ENCODE assay signal across 13 mouse cellular contexts in the genomic region with DNA sequence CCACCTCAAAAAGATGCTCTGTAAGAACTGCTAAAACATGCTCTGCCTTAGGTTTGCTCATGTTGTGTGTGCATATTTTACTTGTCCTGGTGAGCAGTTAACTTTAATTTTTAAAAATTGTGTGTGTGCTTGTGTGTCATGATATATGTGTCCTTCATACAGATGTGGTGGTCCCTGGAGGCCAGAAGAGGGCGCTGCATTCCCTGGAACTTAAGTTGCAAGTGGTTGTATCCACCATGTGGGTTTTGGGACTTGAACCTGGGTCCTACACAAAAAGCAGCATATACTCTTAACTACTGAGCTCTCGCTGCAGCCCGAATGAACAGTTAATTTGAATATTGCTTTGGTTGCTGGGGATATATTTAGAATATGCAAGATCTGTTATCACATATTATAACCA. TPM values are rescaled to one million over a fixed set of nuclear protein-coding genes. Genes with fewer than 3 reads are reported as not detected.
DNase-seq lines count a peak whose midpoint lies in the region; ATAC-seq and TF ChIP-seq lines count a peak whose summit lies in the region.
"Had no signal": no experiment of that assay in that cellular context is flagged by ENCODE, and none has a peak within 500 bp of the region (broad histone marks: within the 10 kb centered on the region; RNA-seq: fewer than 3 reads in every experiment).

No protein-coding gene starts in this region.

- 80% methylated on average over 3 of the region's 3 CpGs for WGBS in hindbrain, postnatal 0 days
- WGBS in hindbrain, embryonic 16.5 days = 85% methylated on average over 3 of the region's 3 CpGs
- WGBS in liver, postnatal 0 days (ENCODE audit: insufficient replicate concordance) = 76% methylated on average over 3 of the region's 3 CpGs
- 86% methylated on average over 3 of the region's 3 CpGs for WGBS in forebrain, embryonic 14.5 days

- no peaks in the 10 kb centered on the region for H3K9me3 ChIP-seq in hindbrain, postnatal 0 days (ENCODE audit: low read length)
- no peaks in the 10 kb centered on the region for H3K9me3 ChIP-seq in hindbrain, embryonic 16.5 days (ENCODE audit: control insufficient read depth, low read length)
- no peaks in the 10 kb centered on the region for H3K9me3 ChIP-seq in MEL (replicated peaks; ENCODE audit: insufficient read depth, low read length)
- no peaks in the 10 kb centered on the region for H3K9me3 ChIP-seq in liver, postnatal 0 days (ENCODE audit: low read length)
- H3K9me3 ChIP-seq in forebrain, embryonic 14.5 days (replicated peaks; ENCODE audit: control insufficient read depth, low read length) = no peaks in the 10 kb centered on the region
- H3K9me3 ChIP-seq: hindbrain, embryonic 15.5 days; lung, embryonic 15.5 days had no signal

- no peak overlapping the region for H3K27ac ChIP-seq in hindbrain, postnatal 0 days
- H3K27ac ChIP-seq in hindbrain, embryonic 16.5 days (ENCODE audit: low read depth, low read length) = no peak overlapping the region
- no peak overlapping the region for H3K27ac ChIP-seq in MEL (ENCODE audit: control insufficient read depth, low read depth, low read length)
- H3K27ac ChIP-seq in liver, postnatal 0 days (ENCODE audit: low read depth) = no peak overlapping the region
- no peak overlapping the region for H3K27ac ChIP-seq in forebrain, embryonic 14.5 days (ENCODE audit: low read depth, low read length)
- H3K27ac ChIP-seq: hindbrain, embryonic 15.5 days; lung, embryonic 15.5 days had no signal

- TF ChIP-seq RAD21 in MEL (IDR thresholded peaks at IDR 0.05; ENCODE audit: low read depth, low read length) = no peak; the same call in 1 of the 2 replicates

- H3K9ac ChIP-seq in hindbrain, postnatal 0 days (replicated peaks; ENCODE audit: low read length) = no peak overlapping the region
- no peak overlapping the region for H3K9ac ChIP-seq in hindbrain, embryonic 16.5 days (ENCODE audit: low read depth, low read length)
- H3K9ac ChIP-seq in MEL (ENCODE audit: control insufficient read depth, low read depth, low read length, poor library complexity, severe bottlenecking) = no peak overlapping the region
- no peak overlapping the region for H3K9ac ChIP-seq in liver, postnatal 0 days (replicated peaks)
- H3K9ac ChIP-seq in forebrain, embryonic 14.5 days (ENCODE audit: low read length) = no peak overlapping the region
- H3K9ac ChIP-seq: hindbrain, embryonic 15.5 days; lung, embryonic 15.5 days had no signal

- H3K4me2 ChIP-seq in hindbrain, postnatal 0 days (ENCODE audit: low read depth, low read length) = no peak overlapping the region
- no peak overlapping the region for H3K4me2 ChIP-seq in hindbrain, embryonic 16.5 days (ENCODE audit: low read length)
- no peak overlapping the region for H3K4me2 ChIP-seq in liver, postnatal 0 days (ENCODE audit: low read depth, low read length)
- no peak overlapping the region for H3K4me2 ChIP-seq in forebrain, embryonic 14.5 days (ENCODE audit: low read length)
- H3K4me2 ChIP-seq: hindbrain, embryonic 15.5 days; lung, embryonic 15.5 days had no signal

- H3K79me2 ChIP-seq in MEL (ENCODE audit: control insufficient read depth, insufficient read depth, low read length, poor library complexity) = peaks cover 3% of the 10 kb centered on the region; the same call in 1 of the 2 replicates

- no peak for TF ChIP-seq EP300 in MEL (IDR thresholded peaks at IDR 0.05; ENCODE audit: low read depth in 1 of 2, low read length in 2 of 2)
- no peak for TF ChIP-seq EP300 in liver, postnatal 0 days (IDR thresholded peaks at IDR 0.05; ENCODE audit: low read depth)

- no peak for ATAC-seq in hindbrain, postnatal 0 days
- no peak for ATAC-seq in hindbrain, embryonic 16.5 days
- ATAC-seq in liver, postnatal 0 days = no peak
- ATAC-seq in forebrain, embryonic 14.5 days = no peak

- TF ChIP-seq POLR2A in MEL (IDR thresholded peaks at IDR 0.05; ENCODE audit: control insufficient read depth in 1 of 2, insufficient read depth in 1 of 2, low read depth in 1 of 2, low read length in 2 of 2, poor library complexity in 1 of 2) = no peak

- DNase-seq in hindbrain, postnatal 0 days (ENCODE audit: low spot score) = no peak
- DNase-seq in 416B (ENCODE audit: low read depth) = peak; percentile 32
- DNase-seq in MEL (ENCODE audit: low read depth, low spot score) = peak; percentile 58
- no peak for DNase-seq in liver, postnatal 0 days
- no peak for DNase-seq in forebrain, embryonic 14.5 days (ENCODE audit: low spot score)
- DNase-seq in frontal cortex, postnatal 36 days (ENCODE audit: low spot score in 2 of 2) = no peak
- no peak for DNase-seq in cerebellum, postnatal 4 days (ENCODE audit: low spot score in 2 of 2)
- DNase-seq: adrenal gland, adult 2 months; cerebellum, adult 2 months; kidney, postnatal 25 days had no signal

- H3K27me3 ChIP-seq in hindbrain, postnatal 0 days (ENCODE audit: insufficient read depth, low read length) = no peaks in the 10 kb centered on the region
- H3K27me3 ChIP-seq in hindbrain, embryonic 16.5 days (replicated peaks; ENCODE audit: control insufficient read depth, insufficient read depth, low read length) = no peaks in the 10 kb centered on the region
- no peaks in the 10 kb centered on the region for H3K27me3 ChIP-seq in MEL (ENCODE audit: control insufficient read depth in 1 of 2, insufficient read depth in 2 of 2, low read length in 2 of 2)
- H3K27me3 ChIP-seq in liver, postnatal 0 days (ENCODE audit: insufficient read depth, low read length) = no peaks in the 10 kb centered on the region
- H3K27me3 ChIP-seq in forebrain, embryonic 14.5 days (replicated peaks; ENCODE audit: control insufficient read depth, insufficient read depth, low read length) = no peaks in the 10 kb centered on the region
- H3K27me3 ChIP-seq: hindbrain, embryonic 15.5 days; lung, embryonic 15.5 days had no signal

- H3K4me3 ChIP-seq in hindbrain, postnatal 0 days (ENCODE audit: low read length) = no peak overlapping the region
- H3K4me3 ChIP-seq in hindbrain, embryonic 16.5 days (ENCODE audit: low read length) = no peak overlapping the region
- H3K4me3 ChIP-seq in MEL (ENCODE audit: control insufficient read depth in 1 of 2, insufficient read depth in 1 of 2, low read depth in 2 of 2, low read length in 2 of 2) = no peak overlapping the region
- no peak overlapping the region for H3K4me3 ChIP-seq in liver, postnatal 0 days (ENCODE audit: low read depth, low read length)
- H3K4me3 ChIP-seq in forebrain, embryonic 14.5 days (ENCODE audit: low read depth, low read length) = no peak overlapping the region
- H3K4me3 ChIP-seq: hindbrain, embryonic 15.5 days; lung, embryonic 15.5 days had no signal

- no peaks in the 10 kb centered on the region for H3K36me3 ChIP-seq in hindbrain, postnatal 0 days (ENCODE audit: insufficient read depth, low read length)
- H3K36me3 ChIP-seq in hindbrain, embryonic 16.5 days (ENCODE audit: control insufficient read depth, insufficient read depth, low read length) = no peaks in the 10 kb centered on the region
- H3K36me3 ChIP-seq in MEL (ENCODE audit: control insufficient read depth in 1 of 2, insufficient read depth in 2 of 2, low read length in 2 of 2) = peaks cover 3 to 11% of the 10 kb centered on the region in 2 experiments; a peak in 2 of 4 replicates
- H3K36me3 ChIP-seq in liver, postnatal 0 days (replicated peaks; ENCODE audit: insufficient read depth, low read length) = no peaks in the 10 kb centered on the region
- no peaks in the 10 kb centered on the region for H3K36me3 ChIP-seq in forebrain, embryonic 14.5 days (ENCODE audit: control insufficient read depth, insufficient read depth, low read length)
- H3K36me3 ChIP-seq: hindbrain, embryonic 15.5 days; lung, embryonic 15.5 days had no signal

- 0 out of 2 replicates have a peak, but pooled peaks have one; percentile 2 for TF ChIP-seq CTCF in hindbrain, postnatal 0 days (IDR thresholded peaks at IDR 0.05; ENCODE audit: low read depth)
- peak; percentile 38 to 60 (median 41); a peak in 5 of 6 replicates for TF ChIP-seq CTCF in MEL (IDR thresholded peaks at IDR 0.05 in 2 of 3, conservative IDR thresholded peaks at IDR 0.05 in 1 of 3; ENCODE audit: control insufficient read depth in 1 of 3, insufficient read depth in 1 of 3, low read depth in 2 of 3, low read length in 3 of 3, poor library complexity in 1 of 3, severe bottlenecking in 1 of 3)
- peak; percentile 43 for TF ChIP-seq CTCF in liver, postnatal 0 days (IDR thresholded peaks at IDR 0.05; ENCODE audit: low read depth)

- no peaks in the 10 kb centered on the region for H3K4me1 ChIP-seq in hindbrain, postnatal 0 days (ENCODE audit: insufficient read depth, low read length)
- H3K4me1 ChIP-seq in hindbrain, embryonic 16.5 days (ENCODE audit: control insufficient read depth, insufficient read depth, low read depth, low read length) = no peaks in the 10 kb centered on the region
- H3K4me1 ChIP-seq in MEL (ENCODE audit: control insufficient read depth in 1 of 2, insufficient read depth in 2 of 2, low read length in 2 of 2) = peaks cover 2 to 9% of the 10 kb centered on the region in 2 experiments; a peak in 3 of 4 replicates
- peaks cover 2% of the 10 kb centered on the region; the same call in 1 of the 2 replicates for H3K4me1 ChIP-seq in liver, postnatal 0 days (ENCODE audit: insufficient read depth)
- no peaks in the 10 kb centered on the region for H3K4me1 ChIP-seq in forebrain, embryonic 14.5 days (ENCODE audit: control insufficient read depth, insufficient read depth, low read length)
- H3K4me1 ChIP-seq: hindbrain, embryonic 15.5 days; lung, embryonic 15.5 days had no signal

TF ChIP-seq in MEL, 35 proteins besides CTCF, POLR2A, EP300 and RAD21:
- peak; percentile 30; the same call in 1 of the 2 replicates for TF ChIP-seq SMC3 (IDR thresholded peaks at IDR 0.05; ENCODE audit: low read depth, low read length)
- no peak for TF ChIP-seq JUND (IDR thresholded peaks at IDR 0.05; ENCODE audit: low read depth, low read length)

RNA-seq across cellular contexts. Expression of a gene that starts 36.4 kb away (rescaled TPM):
- 42.9 and 47.8 TPM in 2 replicates for total RNA-seq in hindbrain, postnatal 0 days (2014; rRNA removed)
- 18.7 and 20.2 TPM in 2 replicates for polyA plus RNA-seq in hindbrain, postnatal 0 days (2015; fragmentation: Nextera tagmentation; extraction: Ambion mirVana)
- 22.7 and 28.0 TPM in 2 replicates for polyA plus RNA-seq in hindbrain, embryonic 16.5 days (2015; fragmentation: Nextera tagmentation; extraction: Ambion mirVana)
- total RNA-seq in MEL (2012; rRNA removed) = 25.6 and 30.7 TPM in 2 replicates
- polyA plus RNA-seq in MEL (2012; ENCODE audit: insufficient read depth in 1 of 2, insufficient read length in 2 of 2, low read depth in 1 of 2, low replicate concordance in 2 of 2, missing spikeins in 1 of 2) = 10 to 100 TPM in 1 of 2 experiments, not detected in 1; 42.4 TPM
- 3.8 and 4.7 TPM in 2 replicates for polyA plus RNA-seq in liver, postnatal 0 days (2015; fragmentation: Nextera tagmentation; extraction: Ambion mirVana)
- 23.5 and 30.6 TPM in 2 replicates for polyA plus RNA-seq in forebrain, embryonic 14.5 days (2014; fragmentation: Nextera tagmentation; extraction: Ambion mirVana)

Comparison
In these comparisons a context has a peak if more than half of its experiments do, and no peak if none do; other contexts are left out.
1. DNase-seq: peak in 416B (single experiment) and MEL (single experiment); none in hindbrain, postnatal 0 days (single experiment), liver, postnatal 0 days (single experiment), forebrain, embryonic 14.5 days (single experiment), frontal cortex, postnatal 36 days (0 of 2) and cerebellum, postnatal 4 days (0 of 2).
2. Peak in every context shown above with its lines, with median percentiles within 50 percentile points of each other: CTCF ChIP-seq.